Mouse (Mus musculus) bone marrow, adult 2 months (tissue): ENCODE results near the gene Insig2. TPM values are rescaled to one million over a fixed set of nuclear protein-coding genes. Genes with fewer than 3 reads are reported as not detected.

Experiments
- H3K27ac ChIP-seq: fragments of 200-500 bp; 2 replicates; pipeline ENCODE4 v1.5.1; 2012; ENCODE audit warnings: low read depth, mild to moderate bottlenecking, control low read depth, inconsistent platforms, low read length; ENCODE audit not compliant: control insufficient read depth, poor library complexity, insufficient read depth
- H3K4me1 ChIP-seq: fragments of 200-500 bp; 2 replicates; pipeline ENCODE4 v1.6.1; 2011; ENCODE audit warnings: low read length; ENCODE audit not compliant: control insufficient read depth, insufficient read depth
- H3K4me3 ChIP-seq: fragments of 200-500 bp; replicated peaks from 2 replicates; pipeline ENCODE3; 2011; ENCODE audit warnings: mild to moderate bottlenecking, low read depth, low read length, control low read depth; ENCODE audit not compliant: control insufficient read depth
- CTCF ChIP-seq: fragments of 200-500 bp; IDR thresholded peaks from 2 replicates; pipeline ENCODE4 v1.5.1; 2011; ENCODE audit warnings: low read length, control low read depth; ENCODE audit not compliant: control insufficient read depth, insufficient read depth
- POLR2A ChIP-seq: fragments of 200-500 bp; IDR thresholded peaks from 2 replicates; pipeline ENCODE4 v1.6.1; 2011; ENCODE audit warnings: low read depth, mild to moderate bottlenecking, control low read depth, low read length, borderline replicate concordance; ENCODE audit not compliant: control insufficient read depth
- WGBS: fragments of 180-500 bp; shearing (Covaris S2); methylation state at CpG from one replicate; pipeline ENCODE4 v1.1.7; 2018; 5-methylcytosine and 5-hydroxymethylcytosine counted together
- polyA plus RNA-seq: library from polyadenylated mRNA; stranded (reverse); fragments of >200 nt; gene quantifications from 2 replicates; pipeline ENCODE4 v1.2.4, GENCODE M21; 2011; ENCODE audit warnings: low replicate concordance; ENCODE audit not compliant: missing spikeins, insufficient read depth, insufficient read length

Gene Insig2
- polyA plus RNA-seq, 1 experiment, result 7.4 TPM

GRCm38 (mm10) chr1:121360561-121360960, 28.2 kb upstream of the Insig2 start:
- Histone ChIP-seq H3K27ac (no peak overlapping the region), H3K4me1 (no peaks in the 10 kb centered on the region; the same call in 1 of the 2 replicates), H3K4me3 (no peak overlapping the region)
- TF ChIP-seq CTCF (no peak), POLR2A (no peak)
- whole genome bisulfite sequencing, result 69% methylated on average over 4 of the region's 4 CpGs

- 81% methylated on average over 12 of the region's 12 CpGs for WGBS
- no peak for TF ChIP-seq POLR2A
- no peak for TF ChIP-seq CTCF
- Histone ChIP-seq H3K4me1 (no peaks in the 10 kb centered on the region; the same call in 1 of the 2 replicates), H3K27ac (no peak overlapping the region), H3K4me3 (no peak overlapping the region)
These were observed 27.3 kb upstream of the Insig2 start for GRCm38 (mm10) chr1:121359680-121360079.

- H3K27ac ChIP-seq, result no peak overlapping the region
- TF ChIP-seq POLR2A (no peak), CTCF (no peak)
- H3K4me1 ChIP-seq, result no peaks in the 10 kb centered on the region
- no peak overlapping the region for H3K4me3 ChIP-seq
These were observed 21.4 kb upstream of the Insig2 start for GRCm38 (mm10) chr1:121353779-121354178.

GRCm38 (mm10) chr1:121351037-121351436, 18.6 kb upstream of the Insig2 start:
- no peak for TF ChIP-seq POLR2A
- TF ChIP-seq CTCF, result no peak
- WGBS, result 74% methylated on average over 3 of the region's 3 CpGs
- H3K4me3 ChIP-seq, result no peak overlapping the region
- H3K27ac ChIP-seq, result no peak overlapping the region
- H3K4me1 ChIP-seq, result no peaks in the 10 kb centered on the region

GRCm38 (mm10) chr1:121350616-121351015, 18.2 kb upstream of the Insig2 start:
- H3K4me3 ChIP-seq, result no peak overlapping the region
- WGBS, result 85% methylated on average over 13 of the region's 13 CpGs
- TF ChIP-seq CTCF (no peak), POLR2A (no peak)
- no peak overlapping the region for H3K27ac ChIP-seq
- no peaks in the 10 kb centered on the region for H3K4me1 ChIP-seq

- Histone ChIP-seq H3K4me3 (no peak overlapping the region), H3K4me1 (no peaks in the 10 kb centered on the region)
- WGBS, result 58% methylated on average over 4 of the region's 4 CpGs
These were observed 16.8 kb upstream of the Insig2 start for GRCm38 (mm10) chr1:121348875-121349847.

GRCm38 (mm10) chr1:121343966-121344365, 11.6 kb upstream of the Insig2 start:
- TF ChIP-seq POLR2A, result no peak

More at GRCm38 (mm10) chr1:121348875-121349847, 16.8 kb upstream of the Insig2 start:
- TF ChIP-seq CTCF (no peak), POLR2A (no peak)
- H3K27ac ChIP-seq, result no peak overlapping the region

GRCm38 (mm10) chr1:121335789-121336188, 3.4 kb upstream of the Insig2 start:
- Histone ChIP-seq H3K27ac (no peak overlapping the region), H3K4me3 (no peak overlapping the region), H3K4me1 (no peaks in the 10 kb centered on the region)
- TF ChIP-seq CTCF (no peak), POLR2A (no peak)
- WGBS, result 72% methylated on average over 4 of the region's 4 CpGs

More at GRCm38 (mm10) chr1:121343966-121344365, 11.6 kb upstream of the Insig2 start:
- no peaks in the 10 kb centered on the region for H3K4me1 ChIP-seq
- H3K27ac ChIP-seq, result no peak overlapping the region
- 62% methylated on average over 5 of the region's 5 CpGs for WGBS
- H3K4me3 ChIP-seq, result no peak overlapping the region

GRCm38 (mm10) chr1:121333986-121334703, 1.8 kb upstream of the Insig2 start:
- 83% methylated on average over 4 of the region's 4 CpGs for WGBS
- Histone ChIP-seq H3K27ac (no peak overlapping the region), H3K4me1 (no peaks in the 10 kb centered on the region), H3K4me3 (no peak overlapping the region)
- TF ChIP-seq POLR2A (no peak), CTCF (no peak)
